Mouse (Mus musculus) layer of hippocampus, postnatal 25 days (tissue): ENCODE measurements around the gene Gjd3. TPM values are rescaled to one million over a fixed set of nuclear protein-coding genes. Genes with fewer than 3 reads are reported as not detected.
A peak's percentile ranks its signal among the peaks of the same experiment; 100 is the strongest.

Source experiments
- DNase-seq, 2 experiments: peaks; one replicate each; pipeline ENCODE4 v3.0.0; 2022; ENCODE audit warnings: mixed read lengths in 2 of 2, low spot score in 1 of 2; ENCODE audit errors: extremely low spot score in 1 of 2
- total RNA-seq, 2 experiments: library from RNA; stranded (reverse); gene quantifications; 2 replicates each; pipeline ENCODE4 v1.2.3; 2021

Gene Gjd3
- total RNA-seq, 2 experiments from 2014 or later = 1.5 to 2.3 TPM

- DNase-seq = peak; percentile 59 to 66
Observed at GRCm38 (mm10) chr11:98981997-98982772, 631 bp downstream of the Gjd3 start.

DNA sequence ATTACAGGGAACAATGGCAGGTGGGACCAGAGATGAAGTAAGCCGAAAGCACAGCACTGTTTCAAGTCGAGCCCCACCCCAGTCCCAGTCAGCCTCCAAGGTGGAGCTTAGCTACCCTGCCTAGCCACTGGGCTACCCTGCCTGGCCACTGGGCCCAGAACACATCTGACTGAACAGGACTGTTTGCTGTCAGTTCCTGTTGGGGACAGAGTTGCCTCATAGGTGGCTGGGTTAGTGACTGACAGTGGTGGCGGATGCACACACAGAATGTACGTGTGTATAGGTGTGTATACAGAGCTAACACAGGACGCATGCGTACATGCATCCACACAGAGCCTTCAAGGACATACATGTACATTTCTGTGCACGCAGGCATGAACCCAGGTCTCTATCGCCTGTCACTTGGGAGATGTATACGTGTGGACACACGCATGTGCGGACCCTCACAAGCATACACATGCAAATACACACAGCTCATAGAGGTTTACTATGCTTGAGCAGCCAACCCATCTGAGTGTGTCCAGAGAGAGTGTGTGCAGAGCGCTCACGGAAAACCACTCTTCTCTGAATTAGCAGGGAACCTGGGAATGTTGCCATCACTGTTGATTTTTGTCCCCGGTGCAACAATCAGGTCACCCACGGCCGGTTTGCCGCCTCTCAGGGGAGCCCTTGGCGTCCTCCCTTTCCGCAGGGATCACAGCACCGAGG, 1.4 kb downstream of the Gjd3 start:
- DNase-seq = no peak

- DNase-seq = no peak
Observed at GRCm38 (mm10) chr11:98979356-98979755, 3.5 kb downstream of the Gjd3 start.

- no peak for DNase-seq
Observed at GRCm38 (mm10) chr11:98978526-98979148, 4.2 kb downstream of the Gjd3 start.

DNA sequence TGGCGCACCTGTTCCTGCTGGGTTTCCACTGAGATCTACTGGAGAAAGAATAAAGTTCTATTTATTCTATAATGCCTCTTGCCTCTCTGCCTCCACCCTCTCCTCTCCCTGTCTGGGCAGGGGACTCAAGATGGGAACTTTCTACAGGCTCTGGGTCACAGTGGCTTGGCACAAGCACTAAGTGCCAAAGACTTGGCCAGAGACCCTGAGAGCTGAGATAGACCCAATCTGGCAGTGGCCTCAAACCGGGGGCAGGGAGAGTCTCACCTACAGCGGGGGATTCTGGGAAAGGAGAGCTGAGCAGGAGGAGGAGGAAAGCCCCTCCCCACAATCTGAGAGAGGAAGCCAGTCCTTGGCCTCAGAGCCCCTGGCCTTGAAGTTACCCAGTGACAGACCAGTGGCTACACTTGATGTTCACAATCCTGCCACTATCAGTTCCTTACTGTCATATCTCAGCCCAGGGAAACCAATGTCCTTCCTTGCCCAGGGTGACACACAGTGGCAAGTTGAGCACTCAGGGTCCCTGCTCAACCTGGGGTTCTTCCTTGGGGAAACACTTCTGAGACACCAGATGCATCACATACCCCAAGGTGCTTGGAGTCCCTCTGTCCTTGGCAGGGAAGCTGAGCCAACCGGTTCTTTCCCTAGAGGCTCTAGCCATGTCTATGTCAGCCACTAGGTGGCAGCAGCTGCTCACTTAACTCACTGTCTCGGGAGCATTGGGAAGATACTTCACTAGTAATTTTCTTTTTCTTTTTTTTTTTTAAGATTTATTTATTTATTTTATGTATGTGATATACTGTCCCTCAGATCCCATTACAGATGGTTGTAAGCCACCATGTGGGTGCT, 7.7 kb downstream of the Gjd3 start:
- DNase-seq = peak; percentile 79 to 91

DNA sequence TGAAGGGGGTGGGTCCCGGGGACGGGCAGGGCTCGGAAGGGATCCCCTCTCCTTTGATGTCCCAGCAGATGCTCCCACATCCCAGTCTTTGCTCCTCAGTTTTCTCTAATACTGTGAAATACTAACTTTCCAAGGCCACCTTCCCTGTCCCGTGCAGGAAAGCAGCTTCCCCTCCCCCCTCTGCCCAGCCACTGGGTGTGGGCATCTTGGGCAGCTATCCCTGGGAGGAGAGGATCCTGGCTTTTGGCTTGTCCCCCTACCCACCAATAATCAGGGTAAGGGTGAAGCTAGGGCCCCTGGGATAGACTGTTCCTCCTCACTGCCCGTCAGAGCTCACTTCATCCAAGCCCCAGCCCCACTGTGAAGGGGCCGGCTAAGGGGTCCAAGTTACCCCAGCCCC, 8.6 kb downstream of the Gjd3 start:
- no peak for DNase-seq

GRCm38 (mm10) chr11:98973584-98973983, 9.2 kb downstream of the Gjd3 start:
- no peak for DNase-seq

DNA sequence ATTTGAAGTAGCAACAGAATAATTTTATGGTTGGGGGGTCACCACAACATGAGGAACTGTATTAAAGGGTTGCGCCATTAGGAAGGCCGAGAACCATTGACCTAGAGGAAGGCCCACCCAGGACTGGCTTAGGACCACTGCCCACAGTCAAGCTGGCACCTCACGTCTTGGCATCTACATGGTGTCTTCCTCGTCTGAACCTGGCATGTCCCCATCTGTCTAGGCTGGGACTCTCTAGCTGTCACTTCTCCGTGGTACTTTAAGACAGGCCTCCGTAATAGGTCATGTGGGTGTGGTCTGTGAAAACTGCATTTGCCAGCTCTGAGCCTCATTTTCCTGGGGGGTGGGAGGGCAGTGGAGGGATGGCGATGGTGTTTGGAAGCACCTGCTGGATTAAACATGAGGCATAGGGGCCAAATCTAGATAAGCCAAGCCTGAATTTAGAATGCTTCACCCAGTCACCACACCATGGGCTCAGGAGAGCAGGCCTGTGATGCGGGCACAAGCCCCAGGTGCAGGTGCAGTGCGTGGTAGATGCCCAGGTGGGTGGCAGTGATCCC, 9.9 kb downstream of the Gjd3 start:
- no peak for DNase-seq

DNA sequence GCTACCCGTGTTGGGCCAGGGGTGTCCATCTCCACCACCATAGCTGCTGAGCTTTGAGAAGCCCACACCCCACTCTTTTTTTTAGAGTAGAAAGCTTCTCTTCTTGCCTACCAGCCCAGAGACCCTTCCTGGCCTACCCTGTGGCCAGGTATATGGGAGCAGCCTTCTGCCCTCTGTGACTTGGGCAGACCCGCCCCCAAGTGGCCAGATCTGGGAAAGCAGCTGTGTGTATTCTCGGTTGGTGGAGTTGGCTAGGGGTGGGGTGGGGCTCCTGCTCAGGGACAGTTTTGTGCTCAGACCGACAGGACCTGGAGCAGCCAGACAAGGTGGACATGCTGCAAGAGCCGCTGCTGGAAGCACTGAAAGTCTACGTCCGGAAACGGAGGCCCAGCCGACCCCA, 10.6 kb downstream of the Gjd3 start:
- peak; percentile 78 to 95 for DNase-seq

- DNase-seq = no peak
Observed at GRCm38 (mm10) chr11:98971316-98972031, 11.3 kb downstream of the Gjd3 start.

GRCm38 (mm10) chr11:98970191-98970925, 12.5 kb downstream of the Gjd3 start:
- DNase-seq = no peak

DNA sequence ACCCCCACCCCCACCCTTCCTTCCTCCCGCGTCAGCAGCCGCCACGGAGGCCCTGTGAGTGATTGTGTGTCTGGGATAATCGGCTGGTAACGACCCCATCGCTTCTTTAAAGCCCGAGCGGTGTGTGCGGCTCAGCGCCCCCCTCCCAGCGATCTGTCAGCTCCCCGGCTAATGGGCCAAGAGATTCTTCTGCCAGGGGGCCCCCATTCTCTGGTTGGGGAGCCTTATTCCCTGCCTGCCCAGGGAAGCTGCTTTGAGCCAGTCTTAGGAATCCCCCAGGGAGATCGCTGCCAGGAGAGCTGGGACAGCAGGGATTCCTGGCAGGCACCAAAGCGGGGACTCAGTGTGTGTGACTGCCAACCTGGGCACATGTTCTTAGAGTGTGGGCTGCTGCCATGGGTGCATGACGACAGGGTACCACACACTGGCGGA, 13.3 kb downstream of the Gjd3 start:
- DNase-seq = peak in 1 of 2 experiments; percentile 64

GRCm38 (mm10) chr11:98968716-98969495, 13.9 kb downstream of the Gjd3 start:
- no peak for DNase-seq

DNA sequence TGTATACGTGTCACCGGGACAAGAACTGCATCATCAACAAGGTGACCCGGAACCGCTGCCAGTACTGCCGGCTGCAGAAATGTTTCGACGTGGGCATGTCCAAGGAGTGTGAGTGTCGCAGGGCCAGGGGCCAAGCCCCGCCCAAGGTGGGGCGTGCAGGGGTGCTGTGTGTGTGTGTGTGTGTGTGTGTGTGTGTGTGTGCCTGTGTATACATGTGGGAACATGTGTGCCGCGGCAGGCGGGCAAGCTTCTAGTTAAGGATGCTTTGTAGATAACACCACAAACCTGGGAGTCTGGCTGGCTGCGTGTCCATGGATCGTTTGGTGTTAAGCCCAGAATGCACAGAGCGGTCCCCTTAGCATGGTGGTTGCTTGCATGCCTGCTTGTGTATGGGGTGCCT, 14.7 kb downstream of the Gjd3 start:
- DNase-seq = no peak

GRCm38 (mm10) chr11:98966499-98967141, 16.2 kb downstream of the Gjd3 start:
- DNase-seq = peak; percentile 63 to 64

- DNase-seq = no peak
Observed at GRCm38 (mm10) chr11:98965416-98966077, 17.3 kb downstream of the Gjd3 start.
